Comparison of ENCODE assay signal across 8 mouse cellular contexts in the genomic region with DNA sequence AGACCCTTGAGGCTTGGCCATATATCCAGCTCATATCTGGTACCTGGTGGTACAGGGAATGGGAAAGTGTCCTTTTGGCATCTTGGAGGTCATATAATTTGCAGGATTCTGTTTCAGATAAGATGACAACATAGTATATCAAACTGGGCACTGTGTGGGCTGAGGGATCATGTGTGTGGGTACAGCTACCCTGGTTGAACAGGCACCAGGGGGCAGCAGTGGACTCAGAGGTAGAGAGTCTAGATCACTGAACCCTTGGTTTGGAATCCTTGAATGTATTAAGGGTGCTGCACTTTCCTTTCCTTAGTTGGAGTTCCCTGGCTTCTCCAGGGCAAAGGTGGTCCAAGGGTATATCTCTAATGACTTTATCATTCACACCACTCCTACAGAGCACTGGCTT. TPM values are rescaled to one million over a fixed set of nuclear protein-coding genes. Genes with fewer than 3 reads are reported as not detected.
DNase-seq lines count a peak whose midpoint lies in the region; ATAC-seq and TF ChIP-seq lines count a peak whose summit lies in the region.

No protein-coding gene starts in this region.

- H3K9ac ChIP-seq in neural tube, embryonic 11.5 days (ENCODE audit: low read length), result no peak overlapping the region
- no peak overlapping the region for H3K9ac ChIP-seq in neural tube, embryonic 15.5 days (replicated peaks)

- peaks cover 7% of the 10 kb centered on the region; the same call in 1 of the 2 replicates for H3K4me1 ChIP-seq in cerebellum, adult 2 months (ENCODE audit: control insufficient read depth, insufficient read depth, low read length)
- 0 out of 2 replicates have a peak, but pooled peaks cover 2% of the 10 kb centered on the region for H3K4me1 ChIP-seq in neural tube, embryonic 11.5 days (ENCODE audit: control insufficient read depth, insufficient read depth, low read length)
- peaks cover 25% of the 10 kb centered on the region for H3K4me1 ChIP-seq in neural tube, embryonic 15.5 days
- peaks cover 3% of the 10 kb centered on the region; the same call in 1 of the 2 replicates for H3K4me1 ChIP-seq in spleen, adult 2 months (ENCODE audit: control insufficient read depth, insufficient read depth, insufficient read length)

- no peak for TF ChIP-seq POLR2A in cerebellum, adult 2 months (IDR thresholded peaks at IDR 0.05; ENCODE audit: borderline replicate concordance, insufficient read depth, low read length)
- TF ChIP-seq POLR2A in spleen, adult 2 months (IDR thresholded peaks at IDR 0.05; ENCODE audit: low read depth, low read length), result no peak

- H3K9me3 ChIP-seq in neural tube, embryonic 11.5 days (ENCODE audit: control insufficient read depth, low read length), result no peaks in the 10 kb centered on the region
- H3K9me3 ChIP-seq in neural tube, embryonic 15.5 days (replicated peaks), result no peaks in the 10 kb centered on the region

- no peaks in the 10 kb centered on the region; the same call in 1 of the 2 replicates for H3K36me3 ChIP-seq in neural tube, embryonic 11.5 days (ENCODE audit: control insufficient read depth, insufficient read depth, low read length)
- H3K36me3 ChIP-seq in neural tube, embryonic 15.5 days, result peaks cover 21% of the 10 kb centered on the region; the same call in 1 of the 2 replicates
- peaks cover 3% of the 10 kb centered on the region; the same call in 1 of the 2 replicates for H3K36me3 ChIP-seq in spleen, adult 2 months (ENCODE audit: control insufficient read depth, insufficient read depth, low read length)

- no peak for ATAC-seq in cerebellum, adult (ENCODE audit: insufficient number of reproducible peaks, low FRiP score, low TSS enrichment)
- ATAC-seq in neural tube, embryonic 11.5 days (ENCODE audit: insufficient read depth, low FRiP score, low TSS enrichment), result 0 out of 2 replicates have a peak, but pooled peaks have one; percentile 29
- no peak for ATAC-seq in neural tube, embryonic 15.5 days (ENCODE audit: low FRiP score)

- H3K27me3 ChIP-seq in cerebellum, adult 2 months (ENCODE audit: control insufficient read depth, insufficient read depth, low read length), result no peaks in the 10 kb centered on the region
- no peaks in the 10 kb centered on the region for H3K27me3 ChIP-seq in neural tube, embryonic 11.5 days (ENCODE audit: control insufficient read depth, insufficient read depth, low read length)
- no peaks in the 10 kb centered on the region for H3K27me3 ChIP-seq in neural tube, embryonic 15.5 days (replicated peaks)
- H3K27me3 ChIP-seq in spleen, adult 2 months (ENCODE audit: control insufficient read depth, insufficient read depth, low read length), result no peaks in the 10 kb centered on the region

- H3K27ac ChIP-seq in cerebellum, adult 2 months (ENCODE audit: insufficient read depth, low read length), result no peak overlapping the region
- H3K27ac ChIP-seq in neural tube, embryonic 11.5 days (ENCODE audit: low read depth, low read length), result no peak overlapping the region
- H3K27ac ChIP-seq in neural tube, embryonic 15.5 days (replicated peaks), result no peak overlapping the region
- H3K27ac ChIP-seq in spleen, adult 2 months (ENCODE audit: insufficient read depth, low read length), result no peak overlapping the region

- DNase-seq in cerebellum, adult 2 months, result no peak
- DNase-seq in neural tube, embryonic 11.5 days (ENCODE audit: low spot score), result peak; percentile 44
- peak; percentile 53 for DNase-seq in embryo, embryonic 11 days
- peak; percentile 69 to 90 for DNase-seq in kidney, postnatal 36 days
- peak in 1 of 2 experiments; percentile 44 for DNase-seq in spleen, adult 2 months (ENCODE audit: low read depth in 1 of 2, low spot score in 2 of 2)
- DNase-seq in ovary, adult 18-20 months (ENCODE audit: low spot score), result no peak

- peak; percentile 47; the same call in 1 of the 2 replicates for TF ChIP-seq CTCF in cerebellum, adult 2 months (IDR thresholded peaks at IDR 0.05; ENCODE audit: borderline replicate concordance, insufficient read depth, low read depth, low read length)
- peak; percentile 38; the same call in 1 of the 2 replicates for TF ChIP-seq CTCF in spleen, adult 2 months (IDR thresholded peaks at IDR 0.05; ENCODE audit: extremely low read depth, insufficient read depth, insufficient read length, insufficient replicate concordance)

- H3K4me2 ChIP-seq in neural tube, embryonic 11.5 days (ENCODE audit: low read depth), result no peak overlapping the region
- no peak overlapping the region for H3K4me2 ChIP-seq in neural tube, embryonic 15.5 days

- no peak overlapping the region for H3K4me3 ChIP-seq in cerebellum, adult 2 months (replicated peaks; ENCODE audit: insufficient read depth, low read depth, low read length)
- no peak overlapping the region for H3K4me3 ChIP-seq in neural tube, embryonic 11.5 days (ENCODE audit: low read depth, low read length)
- H3K4me3 ChIP-seq in neural tube, embryonic 15.5 days (replicated peaks), result no peak overlapping the region
- H3K4me3 ChIP-seq in spleen, adult 2 months (ENCODE audit: extremely low read depth, insufficient read depth, insufficient read length), result no peak overlapping the region

RNA-seq across cellular contexts. Expression of a gene that starts 1.3 kb away (rescaled TPM):
- polyA plus RNA-seq in cerebellum, adult 2 months (2012; rRNA removed), result 89.1 and 91.8 TPM in 2 replicates
- 11.6 and 12.1 TPM in 2 replicates for polyA plus RNA-seq in neural tube, embryonic 11.5 days (2014; fragmentation: Nextera tagmentation; extraction: Ambion mirVana)
- polyA plus RNA-seq in neural tube, embryonic 15.5 days (2015; fragmentation: Nextera tagmentation; extraction: Ambion mirVana), result 25.2 and 33.9 TPM in 2 replicates
- 18.6 and 21.0 TPM in 2 replicates for polyA plus RNA-seq in spleen, adult 2 months (2012; rRNA removed)

RNA-seq across cellular contexts. Expression of a gene that starts 4.6 kb away (rescaled TPM):
- polyA plus RNA-seq in cerebellum, adult 2 months (2012; rRNA removed), result 1.7 and 1.9 TPM in 2 replicates
- polyA plus RNA-seq in neural tube, embryonic 11.5 days (2014; fragmentation: Nextera tagmentation; extraction: Ambion mirVana), result 0.96 and 0.97 TPM in 2 replicates
- polyA plus RNA-seq in neural tube, embryonic 15.5 days (2015; fragmentation: Nextera tagmentation; extraction: Ambion mirVana), result 2.6 TPM in 2 replicates
- polyA plus RNA-seq in spleen, adult 2 months (2012; rRNA removed), result 1.0 and 3.1 TPM in 2 replicates

RNA-seq across cellular contexts. Expression of a gene that starts 10.7 kb away (rescaled TPM):
- polyA plus RNA-seq in cerebellum, adult 2 months (2012; rRNA removed), result 29.0 and 37.8 TPM in 2 replicates
- 7.1 and 8.2 TPM in 2 replicates for polyA plus RNA-seq in neural tube, embryonic 11.5 days (2014; fragmentation: Nextera tagmentation; extraction: Ambion mirVana)
- polyA plus RNA-seq in neural tube, embryonic 15.5 days (2015; fragmentation: Nextera tagmentation; extraction: Ambion mirVana), result 11.4 and 11.7 TPM in 2 replicates
- polyA plus RNA-seq in spleen, adult 2 months (2012; rRNA removed), result 35.8 and 37.1 TPM in 2 replicates

RNA-seq across cellular contexts. Expression of a gene that starts 21.4 kb away (rescaled TPM):
- 30.6 and 35.8 TPM in 2 replicates for polyA plus RNA-seq in cerebellum, adult 2 months (2012; rRNA removed)
- polyA plus RNA-seq in neural tube, embryonic 11.5 days (2014; fragmentation: Nextera tagmentation; extraction: Ambion mirVana), result 26.0 and 28.6 TPM in 2 replicates
- 7.8 and 10.9 TPM in 2 replicates for polyA plus RNA-seq in neural tube, embryonic 15.5 days (2015; fragmentation: Nextera tagmentation; extraction: Ambion mirVana)
- polyA plus RNA-seq in spleen, adult 2 months (2012; rRNA removed), result 10.1 and 12.6 TPM in 2 replicates

RNA-seq across cellular contexts. Expression of a gene that starts 41.2 kb away (rescaled TPM):
- 50.8 and 52.4 TPM in 2 replicates for polyA plus RNA-seq in cerebellum, adult 2 months (2012; rRNA removed)
- 17.7 and 20.7 TPM in 2 replicates for polyA plus RNA-seq in neural tube, embryonic 11.5 days (2014; fragmentation: Nextera tagmentation; extraction: Ambion mirVana)
- polyA plus RNA-seq in neural tube, embryonic 15.5 days (2015; fragmentation: Nextera tagmentation; extraction: Ambion mirVana), result 24.0 and 28.9 TPM in 2 replicates
- polyA plus RNA-seq in spleen, adult 2 months (2012; rRNA removed), result 33.2 and 34.0 TPM in 2 replicates

Comparison
In these comparisons a context has a peak if more than half of its experiments do, and no peak if none do; other contexts are left out.
1. DNase-seq: peak in neural tube, embryonic 11.5 days (single experiment), embryo, embryonic 11 days (single experiment) and kidney, postnatal 36 days (2 of 2); none in cerebellum, adult 2 months (0 of 2) and ovary, adult 18-20 months (single experiment).